Mouse (Mus musculus) adrenal gland, postnatal 4 days (tissue): ENCODE measurements around the gene Gm9268. TPM values are rescaled to one million over a fixed set of nuclear protein-coding genes. Genes with fewer than 3 reads are reported as not detected.
"Not testable (repeated sequence)": the region's sequence is repeated elsewhere in the genome, so short reads cannot be mapped to it uniquely, and the experiment has no call there.

Source experiments
- DNase-seq, 2 experiments: peaks; one replicate each; pipeline ENCODE4 v3.0.0; 2021 to 2022; ENCODE audit warnings: low spot score in 2 of 2, mixed read lengths in 2 of 2
- long read RNA-seq, 2 experiments: library from polyadenylated mRNA; stranded (forward); transcript quantifications; one replicate each; pipeline ENCODE4 v2.0.0; 2021
- total RNA-seq, 2 experiments: library from RNA; stranded (reverse); gene quantifications; 2 replicates each; pipeline ENCODE4 v1.2.3; 2021

The Gm9268 gene
- not detected for total RNA-seq
- long read RNA-seq, experiment 1: 0 reads
- long read RNA-seq, experiment 2: 0 reads

DNA sequence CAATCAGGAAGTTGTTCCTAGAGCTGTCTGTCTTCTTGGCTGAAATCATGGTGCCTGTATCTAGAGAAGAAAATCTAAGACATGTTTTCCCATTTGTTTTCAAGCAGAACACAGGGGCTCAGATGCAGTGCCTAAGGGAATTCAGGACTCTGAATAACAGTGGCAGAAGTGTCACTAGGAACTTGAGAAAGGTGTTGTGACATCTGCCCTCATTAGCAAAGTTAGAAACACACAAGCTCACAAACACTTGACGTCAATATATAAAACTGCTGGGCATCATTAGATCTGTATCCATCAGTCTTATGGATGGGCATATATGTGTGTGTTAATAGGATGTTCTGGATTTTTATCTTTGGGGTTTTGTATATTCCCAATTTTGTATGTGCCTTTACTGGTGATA is at the start of gene Gm9268:
Gene Gm9268 (plus strand): TSS at position 301 of the 400 bp plus-strand sequence.
- not testable (repeated sequence) for DNase-seq

DNA sequence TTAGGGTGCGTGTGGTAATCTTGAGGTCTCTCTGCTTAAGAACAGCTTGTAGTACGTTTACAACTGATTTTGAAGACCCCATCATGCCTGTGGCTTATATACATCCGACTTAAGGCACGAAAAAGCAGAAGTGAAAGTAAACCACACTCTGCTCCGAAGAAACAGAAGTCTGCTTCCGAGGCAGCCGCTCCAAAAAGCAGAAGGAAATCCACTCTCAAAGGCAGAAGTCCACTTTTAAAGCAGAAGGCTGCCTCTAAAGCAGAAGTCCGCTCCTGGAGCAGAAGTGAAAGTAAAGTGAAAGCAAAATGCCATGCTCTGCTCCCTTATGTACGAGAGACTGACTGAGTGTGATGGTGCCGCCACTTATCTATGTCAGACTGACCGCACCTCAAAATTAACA is 38.5 kb upstream of the Gm9268 start:
- no peak for DNase-seq

DNA sequence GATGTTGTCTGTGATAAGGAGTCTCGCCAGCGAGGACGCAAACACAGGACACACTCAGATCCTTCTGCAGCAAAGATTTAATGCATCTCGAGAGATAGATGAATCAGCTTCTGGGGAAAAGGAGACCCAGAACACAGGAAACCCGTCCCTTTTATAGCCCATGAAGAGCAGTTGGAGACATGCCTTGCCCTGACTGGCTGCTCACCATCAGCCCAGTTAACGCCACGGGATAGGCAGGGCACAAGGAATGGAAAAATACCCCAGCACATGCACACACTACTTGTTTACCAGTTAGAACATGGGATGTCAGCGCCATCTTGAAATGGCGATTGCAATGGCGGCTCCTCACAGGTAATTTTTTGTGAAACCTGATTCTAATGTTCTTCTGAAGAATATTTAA is 37.8 kb upstream of the Gm9268 start:
- DNase-seq: no peak

DNA sequence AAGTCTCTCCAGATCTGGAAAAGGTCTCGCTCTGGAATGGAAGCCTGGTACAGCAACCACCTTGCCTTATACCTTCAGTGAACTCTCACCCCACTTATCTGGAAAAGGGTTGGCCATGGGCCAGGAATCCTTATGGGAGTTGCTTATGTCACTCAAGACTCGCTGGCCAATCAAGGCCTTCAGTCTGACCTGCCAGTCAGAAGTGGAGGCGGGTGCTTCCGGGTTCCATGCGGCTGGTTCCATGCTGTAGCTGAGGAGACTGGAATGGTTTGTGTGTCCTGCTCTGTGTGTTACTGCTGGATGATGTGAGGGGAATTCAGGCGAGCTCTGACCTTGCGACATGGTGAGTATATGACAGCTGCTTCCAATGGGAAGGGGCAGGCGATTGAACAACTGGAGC is 59.3 kb downstream of the Gm9268 start:
- DNase-seq: no peak

Other genes starting within 250 kb of the Gm9268 start
- gene Vmn2r62, start 225.2 kb upstream of the Gm9268 start, total RNA-seq: not detected
- under 1 TPM; 0.14 to 0.17 TPM for gene Gm2381, start 151.5 kb upstream of the Gm9268 start, total RNA-seq
- not detected for gene Vmn2r63, start 84.9 kb upstream of the Gm9268 start, total RNA-seq
- not detected for gene Zfp936, start 95.5 kb downstream of the Gm9268 start, total RNA-seq